In genomic region chr3:144586731-144587130, GRCm38 (mm10) we compare ENCODE assay signal across 14 mouse cellular contexts. TPM values are rescaled to one million over a fixed set of nuclear protein-coding genes. Genes with fewer than 3 reads are reported as not detected.
DNase-seq lines count a peak whose midpoint lies in the region; ATAC-seq and TF ChIP-seq lines count a peak whose summit lies in the region.
"Had no signal": no experiment of that assay in that cellular context is flagged by ENCODE, and none has a peak within 500 bp of the region (broad histone marks: within the 10 kb centered on the region; RNA-seq: fewer than 3 reads in every experiment).

No protein-coding gene starts in this region.

- no peak for ATAC-seq in forebrain, postnatal 0 days
- no peak for ATAC-seq in forebrain, embryonic 11.5 days (replicated peaks; ENCODE audit: low FRiP score)
- no peak for ATAC-seq in heart, embryonic 13.5 days (ENCODE audit: extremely low read depth, insufficient number of reproducible peaks, low FRiP score, low TSS enrichment)
- ATAC-seq in hindbrain, embryonic 12.5 days (ENCODE audit: low FRiP score): no peak

- no peaks in the 10 kb centered on the region for H3K27me3 ChIP-seq in forebrain, postnatal 0 days (ENCODE audit: insufficient read depth, low read length)
- no peaks in the 10 kb centered on the region for H3K27me3 ChIP-seq in forebrain, embryonic 11.5 days (ENCODE audit: control insufficient read depth, insufficient read depth, low read length)
- no peaks in the 10 kb centered on the region for H3K27me3 ChIP-seq in heart, embryonic 13.5 days (replicated peaks)
- H3K27me3 ChIP-seq in hindbrain, embryonic 12.5 days: no peaks in the 10 kb centered on the region
- H3K27me3 ChIP-seq: hindbrain, embryonic 13.5 days; liver, embryonic 13.5 days; midbrain, embryonic 12.5 days had no signal

- no peak for DNase-seq in forebrain, postnatal 0 days
- no peak for DNase-seq in forebrain, embryonic 11.5 days (ENCODE audit: low spot score)
- no peak for DNase-seq in layer of hippocampus, adult 2 months (ENCODE audit: low spot score in 2 of 2)
- no peak for DNase-seq in layer of hippocampus, postnatal 25 days (ENCODE audit: extremely low spot score in 1 of 2, low spot score in 1 of 2)
- peak; percentile 40 for DNase-seq in lung, postnatal 25 days (ENCODE audit: low spot score)
- no peak for DNase-seq in B cell, adult 2 months
- DNase-seq: adrenal gland, adult 8-10 months; cerebellum, adult 11 months; layer of hippocampus, adult 9-11 months; liver, embryonic 13.5 days had no signal

- H3K9me3 ChIP-seq in forebrain, postnatal 0 days (ENCODE audit: low read length): no peaks in the 10 kb centered on the region
- no peaks in the 10 kb centered on the region for H3K9me3 ChIP-seq in forebrain, embryonic 11.5 days (ENCODE audit: control insufficient read depth, low read length)
- H3K9me3 ChIP-seq in heart, embryonic 13.5 days: no peaks in the 10 kb centered on the region
- H3K9me3 ChIP-seq in hindbrain, embryonic 12.5 days (replicated peaks): no peaks in the 10 kb centered on the region
- H3K9me3 ChIP-seq: hindbrain, embryonic 13.5 days; liver, embryonic 13.5 days; midbrain, embryonic 12.5 days had no signal

- H3K27ac ChIP-seq in forebrain, postnatal 0 days (ENCODE audit: low read depth, low read length): 0 out of 2 replicates have a peak overlapping the region, but pooled peaks have one; percentile 15
- H3K27ac ChIP-seq in forebrain, embryonic 11.5 days (ENCODE audit: low read depth, low read length): no peak overlapping the region
- peak overlapping the region; percentile 47 for H3K27ac ChIP-seq in layer of hippocampus, adult 2 months
- H3K27ac ChIP-seq in heart, embryonic 13.5 days (replicated peaks): peak overlapping the region; percentile 90
- no peak overlapping the region for H3K27ac ChIP-seq in hindbrain, embryonic 12.5 days
- H3K27ac ChIP-seq: hindbrain, embryonic 13.5 days; liver, embryonic 13.5 days; midbrain, embryonic 12.5 days had no signal

- no peak overlapping the region for H3K4me3 ChIP-seq in forebrain, postnatal 0 days (ENCODE audit: low read depth, low read length)
- no peak overlapping the region for H3K4me3 ChIP-seq in forebrain, embryonic 11.5 days (ENCODE audit: low read depth, low read length)
- no peak overlapping the region for H3K4me3 ChIP-seq in layer of hippocampus, adult 2 months
- H3K4me3 ChIP-seq in heart, embryonic 13.5 days: no peak overlapping the region
- no peak overlapping the region for H3K4me3 ChIP-seq in hindbrain, embryonic 12.5 days
- H3K4me3 ChIP-seq: hindbrain, embryonic 13.5 days; liver, embryonic 13.5 days; midbrain, embryonic 12.5 days had no signal

- no peak for TF ChIP-seq CTCF in forebrain, postnatal 0 days (IDR thresholded peaks at IDR 0.05; ENCODE audit: low read depth)
- TF ChIP-seq CTCF in layer of hippocampus, adult 2 months (conservative IDR thresholded peaks at IDR 0.05): no peak

- H3K36me3 ChIP-seq in forebrain, postnatal 0 days (ENCODE audit: insufficient read depth): peaks cover 14% of the 10 kb centered on the region
- peaks cover 4% of the 10 kb centered on the region for H3K36me3 ChIP-seq in forebrain, embryonic 11.5 days (ENCODE audit: control insufficient read depth, insufficient read depth, low read length)
- peaks cover 52% of the 10 kb centered on the region for H3K36me3 ChIP-seq in heart, embryonic 13.5 days
- H3K36me3 ChIP-seq in hindbrain, embryonic 12.5 days: peaks cover 38% of the 10 kb centered on the region

- no peaks in the 10 kb centered on the region for H3K4me1 ChIP-seq in forebrain, postnatal 0 days (ENCODE audit: insufficient read depth)
- H3K4me1 ChIP-seq in forebrain, embryonic 11.5 days (replicated peaks; ENCODE audit: control insufficient read depth, insufficient read depth, low read length): no peaks in the 10 kb centered on the region
- peaks cover 59% of the 10 kb centered on the region for H3K4me1 ChIP-seq in heart, embryonic 13.5 days
- 0 out of 2 replicates have a peak, but pooled peaks cover 2% of the 10 kb centered on the region for H3K4me1 ChIP-seq in hindbrain, embryonic 12.5 days

- H3K9ac ChIP-seq in forebrain, postnatal 0 days: no peak overlapping the region
- H3K9ac ChIP-seq in forebrain, embryonic 11.5 days (ENCODE audit: low read length): no peak overlapping the region
- H3K9ac ChIP-seq in heart, embryonic 13.5 days: no peak overlapping the region
- no peak overlapping the region for H3K9ac ChIP-seq in hindbrain, embryonic 12.5 days
- H3K9ac ChIP-seq: hindbrain, embryonic 13.5 days; liver, embryonic 13.5 days; midbrain, embryonic 12.5 days had no signal

- H3K4me2 ChIP-seq in forebrain, postnatal 0 days (ENCODE audit: low read depth): no peak overlapping the region
- no peak overlapping the region for H3K4me2 ChIP-seq in forebrain, embryonic 11.5 days (ENCODE audit: low read depth, low read length, severe bottlenecking)
- no peak overlapping the region for H3K4me2 ChIP-seq in heart, embryonic 13.5 days
- H3K4me2 ChIP-seq in hindbrain, embryonic 12.5 days (replicated peaks): no peak overlapping the region
- H3K4me2 ChIP-seq: hindbrain, embryonic 13.5 days; liver, embryonic 13.5 days; midbrain, embryonic 12.5 days had no signal

- 76% methylated on average over 7 of the region's 7 CpGs for WGBS in forebrain, postnatal 0 days
- WGBS in forebrain, embryonic 11.5 days: 92% methylated on average over 7 of the region's 7 CpGs
- WGBS in heart, embryonic 13.5 days: 79% methylated on average over 7 of the region's 7 CpGs
- 91% methylated on average over 7 of the region's 7 CpGs for whole genome bisulfite sequencing in hindbrain, embryonic 12.5 days

RNA-seq across cellular contexts. Expression of gene Selenof, which starts 16.6 kb away (rescaled TPM):
- 347 and 486 TPM in 2 replicates for total RNA-seq in forebrain, postnatal 0 days (2014; rRNA removed)
- polyA plus RNA-seq in forebrain, postnatal 0 days (2015; fragmentation: Nextera tagmentation; extraction: Ambion mirVana): 660 and 719 TPM in 2 replicates
- polyA plus RNA-seq in forebrain, embryonic 11.5 days (2014; fragmentation: Nextera tagmentation; extraction: Ambion mirVana): 385 and 409 TPM in 2 replicates
- total RNA-seq in layer of hippocampus, adult 2 months (2021): 100 to 1,000 TPM; 228 to 231 TPM
- total RNA-seq in layer of hippocampus, postnatal 25 days (2021): 100 to 1,000 TPM; 233 to 266 TPM
- 425 and 459 TPM in 2 replicates for polyA plus RNA-seq in heart, embryonic 13.5 days (2015; fragmentation: Nextera tagmentation; extraction: Ambion mirVana)
- 452 and 477 TPM in 2 replicates for polyA plus RNA-seq in hindbrain, embryonic 12.5 days (2016; fragmentation: Nextera tagmentation; extraction: Ambion mirVana)

RNA-seq across cellular contexts. Expression of gene Hs2st1, which starts 16.8 kb away (rescaled TPM):
- total RNA-seq in forebrain, postnatal 0 days (2014; rRNA removed): 47.1 and 57.7 TPM in 2 replicates
- polyA plus RNA-seq in forebrain, postnatal 0 days (2015; fragmentation: Nextera tagmentation; extraction: Ambion mirVana): 9.9 and 14.1 TPM in 2 replicates
- 25.3 and 26.8 TPM in 2 replicates for polyA plus RNA-seq in forebrain, embryonic 11.5 days (2014; fragmentation: Nextera tagmentation; extraction: Ambion mirVana)
- 10 to 100 TPM; 38.4 to 40.5 TPM for total RNA-seq in layer of hippocampus, adult 2 months (2021)
- total RNA-seq in layer of hippocampus, postnatal 25 days (2021): 10 to 100 TPM; 40.1 to 47.9 TPM
- polyA plus RNA-seq in heart, embryonic 13.5 days (2015; fragmentation: Nextera tagmentation; extraction: Ambion mirVana): 6.8 TPM in 2 replicates
- 24.1 and 25.1 TPM in 2 replicates for polyA plus RNA-seq in hindbrain, embryonic 12.5 days (2016; fragmentation: Nextera tagmentation; extraction: Ambion mirVana)

Comparison
In these comparisons a context has a peak if more than half of its experiments do, and no peak if none do; other contexts are left out.
1. H3K27ac ChIP-seq: peak in forebrain, postnatal 0 days (single experiment), layer of hippocampus, adult 2 months (single experiment) and heart, embryonic 13.5 days (single experiment); none in forebrain, embryonic 11.5 days (single experiment) and hindbrain, embryonic 12.5 days (single experiment).